10 mouse cellular contexts compared by ENCODE assay signal in the genomic region with DNA sequence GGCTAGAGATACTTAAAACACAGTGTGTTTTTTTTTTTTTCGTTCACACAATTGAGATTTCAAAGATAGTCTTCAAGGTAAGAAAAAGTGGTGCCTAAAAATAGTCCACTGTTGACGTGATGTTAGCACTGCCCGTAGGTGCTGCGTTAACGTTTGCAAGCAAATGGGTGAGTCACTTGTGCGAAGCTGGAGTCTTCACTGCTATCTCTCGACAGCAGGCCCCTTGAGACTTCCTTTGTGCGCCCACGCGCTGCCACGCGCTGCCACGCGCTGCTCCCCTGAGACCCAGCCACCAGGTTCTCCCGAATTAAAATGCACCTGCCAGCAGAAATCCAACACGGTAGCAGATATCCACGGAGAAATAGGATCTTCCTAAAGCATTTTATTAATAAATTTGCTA.
DNase-seq lines count a peak whose midpoint lies in the region; ATAC-seq and TF ChIP-seq lines count a peak whose summit lies in the region.
"Had no signal": no experiment of that assay in that cellular context is flagged by ENCODE, and none has a peak within 500 bp of the region (broad histone marks: within the 10 kb centered on the region; RNA-seq: fewer than 3 reads in every experiment).

No protein-coding gene starts in this region.

- 0 out of 2 replicates have a peak, but pooled peaks cover 2% of the 10 kb centered on the region for H3K4me1 ChIP-seq in hindbrain, embryonic 11.5 days (replicated peaks; ENCODE audit: control insufficient read depth, insufficient read depth, low read length)
- 0 out of 2 replicates have a peak, but pooled peaks cover 2% of the 10 kb centered on the region for H3K4me1 ChIP-seq in hindbrain, embryonic 10.5 days (replicated peaks)
- H3K4me1 ChIP-seq in hindbrain, postnatal 0 days (ENCODE audit: insufficient read depth, low read length), result no peaks in the 10 kb centered on the region
- H3K4me1 ChIP-seq: limb, embryonic 12.5 days had no signal

- H3K4me2 ChIP-seq in hindbrain, embryonic 11.5 days (replicated peaks; ENCODE audit: low read depth, low read length), result no peak overlapping the region
- no peak overlapping the region for H3K4me2 ChIP-seq in hindbrain, postnatal 0 days (ENCODE audit: low read depth, low read length)
- H3K4me2 ChIP-seq: limb, embryonic 12.5 days had no signal

- no peaks in the 10 kb centered on the region for H3K9me3 ChIP-seq in hindbrain, embryonic 11.5 days (ENCODE audit: control insufficient read depth, low read length)
- H3K9me3 ChIP-seq in hindbrain, embryonic 10.5 days, result no peaks in the 10 kb centered on the region
- no peaks in the 10 kb centered on the region for H3K9me3 ChIP-seq in hindbrain, postnatal 0 days (ENCODE audit: low read length)
- H3K9me3 ChIP-seq: limb, embryonic 12.5 days had no signal

- H3K27me3 ChIP-seq in hindbrain, embryonic 11.5 days (ENCODE audit: control insufficient read depth, insufficient read depth, low read length), result no peaks in the 10 kb centered on the region
- no peaks in the 10 kb centered on the region for H3K27me3 ChIP-seq in hindbrain, embryonic 10.5 days (ENCODE audit: insufficient read depth, poor library complexity, severe bottlenecking)
- no peaks in the 10 kb centered on the region for H3K27me3 ChIP-seq in hindbrain, postnatal 0 days (ENCODE audit: insufficient read depth, low read length)
- no peaks in the 10 kb centered on the region for H3K27me3 ChIP-seq in splenic B cell, adult 2 months (ENCODE audit: control insufficient read depth, insufficient read depth, low read length, poor library complexity, severe bottlenecking)

- ATAC-seq in hindbrain, embryonic 11.5 days (ENCODE audit: low FRiP score), result no peak
- no peak for ATAC-seq in hindbrain, postnatal 0 days
- ATAC-seq: liver, postnatal 0 days had no signal

- H3K9ac ChIP-seq in hindbrain, embryonic 11.5 days (ENCODE audit: low read depth, low read length), result no peak overlapping the region
- H3K9ac ChIP-seq in hindbrain, postnatal 0 days (replicated peaks; ENCODE audit: low read length), result no peak overlapping the region
- H3K9ac ChIP-seq: limb, embryonic 12.5 days; liver, postnatal 0 days had no signal

- DNase-seq in hindbrain, embryonic 11.5 days (ENCODE audit: low spot score), result peak; percentile 8
- no peak for DNase-seq in hindbrain, embryonic 10.5 days (ENCODE audit: low spot score)
- peak; percentile 10 for DNase-seq in c-Kit-positive CD71-positive TER-119-negative erythroid progenitor cells, embryonic 14.5 days (ENCODE audit: low read depth)
- DNase-seq in hindbrain, postnatal 0 days (ENCODE audit: low spot score), result peak; percentile 49
- peak; percentile 87 for DNase-seq in splenic B cell, adult 2 months (ENCODE audit: low read depth, low spot score)
- DNase-seq in cerebellum, adult 11-12 months, result no peak
- no peak for DNase-seq in cerebellum, postnatal 25 days

- no peak overlapping the region for H3K4me3 ChIP-seq in hindbrain, embryonic 11.5 days (ENCODE audit: low read depth, low read length)
- no peak overlapping the region for H3K4me3 ChIP-seq in hindbrain, embryonic 10.5 days
- no peak overlapping the region for H3K4me3 ChIP-seq in hindbrain, postnatal 0 days (ENCODE audit: low read length)
- H3K4me3 ChIP-seq: limb, embryonic 12.5 days had no signal

- no peak overlapping the region; the same call in 1 of the 2 replicates for H3K27ac ChIP-seq in hindbrain, embryonic 11.5 days (ENCODE audit: low read depth, low read length)
- no peak overlapping the region for H3K27ac ChIP-seq in hindbrain, embryonic 10.5 days
- H3K27ac ChIP-seq in hindbrain, postnatal 0 days, result no peak overlapping the region
- H3K27ac ChIP-seq: kidney, postnatal 0 days; limb, embryonic 12.5 days had no signal

- TF ChIP-seq CTCF in hindbrain, postnatal 0 days (IDR thresholded peaks at IDR 0.05; ENCODE audit: low read depth), result no peak

- WGBS in hindbrain, embryonic 11.5 days, result 78% methylated on average over 17 of the region's 17 CpGs
- 79% methylated on average over 17 of the region's 17 CpGs for WGBS in hindbrain, embryonic 10.5 days
- WGBS in hindbrain, postnatal 0 days, result 63% methylated on average over 17 of the region's 17 CpGs

- H3K36me3 ChIP-seq in hindbrain, embryonic 11.5 days (ENCODE audit: control insufficient read depth, insufficient read depth, low read length), result no peaks in the 10 kb centered on the region
- no peaks in the 10 kb centered on the region for H3K36me3 ChIP-seq in hindbrain, embryonic 10.5 days
- no peaks in the 10 kb centered on the region for H3K36me3 ChIP-seq in hindbrain, postnatal 0 days (ENCODE audit: insufficient read depth, low read length)
- peaks cover 5% of the 10 kb centered on the region for H3K36me3 ChIP-seq in splenic B cell, adult 2 months (ENCODE audit: control insufficient read depth, insufficient read depth, low read length, poor library complexity, severe bottlenecking)
- H3K36me3 ChIP-seq: limb, embryonic 12.5 days had no signal

Comparison
In these comparisons a context has a peak if more than half of its experiments do, and no peak if none do; other contexts are left out.
1. DNase-seq: peak in hindbrain, embryonic 11.5 days (single experiment), c-Kit-positive CD71-positive TER-119-negative erythroid progenitor cells, embryonic 14.5 days (single experiment), hindbrain, postnatal 0 days (single experiment) and splenic B cell, adult 2 months (single experiment); none in hindbrain, embryonic 10.5 days (single experiment), cerebellum, adult 11-12 months (single experiment) and cerebellum, postnatal 25 days (0 of 2).